Mouse (Mus musculus): Measurements from ENCODE around the gene Ptpra.

DNA sequence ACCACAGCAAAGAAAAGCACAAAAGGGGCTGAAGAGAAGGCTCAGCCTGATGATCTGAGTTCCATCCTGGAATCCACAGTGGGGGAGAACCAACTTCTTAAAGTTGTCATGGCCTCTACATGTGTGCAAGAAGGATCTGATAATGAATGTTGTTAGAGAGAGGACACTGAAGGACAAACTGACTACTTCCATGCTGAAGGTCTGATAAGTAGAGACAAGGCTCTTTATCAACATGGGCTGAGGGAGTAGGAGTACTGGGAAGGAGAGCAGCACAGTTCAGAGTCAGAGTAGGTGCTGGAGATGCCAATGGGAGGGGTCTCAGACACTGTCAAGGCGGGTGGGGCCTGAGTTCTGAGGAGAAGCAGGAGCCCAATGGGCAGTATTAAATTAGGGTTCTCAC is 145.5 kb downstream of the Ptpra start:
- TF ChIP-seq GATA1 (IDR thresholded peaks at IDR 0.05; ENCODE audit: low read length) (no peak), TAL1 (IDR thresholded peaks at IDR 0.05; ENCODE audit: low read length) (no peak)
